Mouse (Mus musculus) lung, adult 2 months (tissue): ENCODE measurements around the gene Btg4.

Experiments
- CTCF ChIP-seq: fragments of 200-500 bp; IDR thresholded peaks from 2 replicates; pipeline ENCODE4 v1.5.1; 2011; ENCODE audit warnings: mild to moderate bottlenecking, low read length, control low read depth; ENCODE audit not compliant: insufficient read depth
- POLR2A ChIP-seq: fragments of 200-500 bp; IDR thresholded peaks from 2 replicates; pipeline ENCODE4 v1.6.1; 2011; ENCODE audit warnings: low read depth, mild to moderate bottlenecking, control low read depth, low read length, borderline replicate concordance; ENCODE audit errors: extremely low read depth

DNA sequence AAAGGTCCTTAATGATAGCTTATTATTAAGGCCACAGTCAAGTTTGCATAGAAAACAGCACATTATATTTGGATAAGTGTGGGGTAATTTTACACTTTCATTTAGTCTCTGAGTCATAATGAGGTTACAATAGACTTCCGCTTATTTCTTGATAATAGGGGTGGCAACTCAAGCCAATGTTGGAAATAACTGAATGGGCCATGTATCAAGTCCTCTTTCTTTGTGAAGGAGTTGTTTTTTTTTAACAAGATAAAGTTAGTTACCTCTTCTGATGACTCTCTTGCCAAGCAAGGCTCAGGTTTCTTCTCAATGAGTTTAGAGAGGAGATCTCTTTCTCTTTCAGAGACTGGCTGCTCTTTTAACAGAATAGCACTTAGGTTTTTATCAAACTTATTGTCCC, 77.6 kb downstream of the Btg4 start:
- TF ChIP-seq CTCF (no peak), POLR2A (no peak)
